In genomic region chr9:40917871-40918613, GRCm38 (mm10) we compare ENCODE assay signal across 21 mouse cellular contexts. TPM values are rescaled to one million over a fixed set of nuclear protein-coding genes. Genes with fewer than 3 reads are reported as not detected.
DNase-seq lines count a peak whose midpoint lies in the region; ATAC-seq and TF ChIP-seq lines count a peak whose summit lies in the region.
"Had no signal": no experiment of that assay in that cellular context is flagged by ENCODE, and none has a peak within 500 bp of the region (broad histone marks: within the 10 kb centered on the region; RNA-seq: fewer than 3 reads in every experiment).

No protein-coding gene starts in this region.

- no peak overlapping the region for H3K9ac ChIP-seq in kidney, embryonic 15.5 days
- no peak overlapping the region for H3K9ac ChIP-seq in embryonic facial prominence, embryonic 13.5 days
- H3K9ac ChIP-seq: forebrain, embryonic 13.5 days; hindbrain, embryonic 14.5 days; lung, embryonic 14.5 days; neural tube, embryonic 12.5 days; stomach, embryonic 15.5 days had no signal

- H3K36me3 ChIP-seq in kidney, embryonic 15.5 days = no peaks in the 10 kb centered on the region
- H3K36me3 ChIP-seq in embryonic facial prominence, embryonic 13.5 days = no peaks in the 10 kb centered on the region
- H3K36me3 ChIP-seq: neural tube, embryonic 12.5 days; stomach, embryonic 15.5 days had no signal

- H3K27ac ChIP-seq in kidney, embryonic 15.5 days = peak overlapping the region; percentile 39
- H3K27ac ChIP-seq in embryonic facial prominence, embryonic 13.5 days = no peak overlapping the region
- H3K27ac ChIP-seq: forebrain, embryonic 13.5 days; hindbrain, embryonic 14.5 days; neural tube, embryonic 12.5 days; stomach, embryonic 15.5 days had no signal

- peak; percentile 54 for ATAC-seq in kidney, embryonic 15.5 days (replicated peaks; ENCODE audit: low FRiP score)
- peak; percentile 44 for ATAC-seq in Patski
- no peak for ATAC-seq in embryonic facial prominence, embryonic 13.5 days (ENCODE audit: insufficient number of reproducible peaks, insufficient read depth, low FRiP score, low TSS enrichment, low read depth)
- ATAC-seq in megakaryocyte progenitor cell, adult 5-6 weeks (replicated peaks; ENCODE audit: poor library complexity) = peak; percentile 46
- ATAC-seq: forebrain, embryonic 13.5 days; intestine, embryonic 16.5 days had no signal

- no peak overlapping the region for H3K4me3 ChIP-seq in kidney, embryonic 15.5 days (replicated peaks)
- no peak overlapping the region for H3K4me3 ChIP-seq in embryonic facial prominence, embryonic 13.5 days
- H3K4me3 ChIP-seq: forebrain, embryonic 13.5 days; megakaryocyte, embryonic 14.5 days; neural tube, embryonic 12.5 days; stomach, embryonic 15.5 days had no signal

- TF ChIP-seq CTCF in Patski (IDR thresholded peaks at IDR 0.05) = no peak

- 43% methylated on average over 12 of the region's 12 CpGs for WGBS in kidney, embryonic 15.5 days
- 11% methylated on average over 12 of the region's 12 CpGs for WGBS in embryonic facial prominence, embryonic 13.5 days

- POLR2A ChIA-PET in Patski (lab: Charles Lee) = no interaction called here

- no peaks in the 10 kb centered on the region for H3K27me3 ChIP-seq in kidney, embryonic 15.5 days
- H3K27me3 ChIP-seq in Patski = peaks cover 7% of the 10 kb centered on the region
- H3K27me3 ChIP-seq in embryonic facial prominence, embryonic 13.5 days = no peaks in the 10 kb centered on the region
- H3K27me3 ChIP-seq: neural tube, embryonic 12.5 days; stomach, embryonic 15.5 days had no signal

- H3K4me1 ChIP-seq in kidney, embryonic 15.5 days = 0 out of 2 replicates have a peak, but pooled peaks cover 4% of the 10 kb centered on the region
- H3K4me1 ChIP-seq in embryonic facial prominence, embryonic 13.5 days = peaks cover 7% of the 10 kb centered on the region
- H3K4me1 ChIP-seq: megakaryocyte, embryonic 14.5 days; neural tube, embryonic 12.5 days; stomach, embryonic 15.5 days had no signal

- DNase-seq in kidney, postnatal 14 days = no peak
- peak; percentile 22 for DNase-seq in Patski (ENCODE audit: low read depth, low spot score)
- DNase-seq in adrenal gland, postnatal 4 days (ENCODE audit: low spot score in 2 of 2) = no peak
- DNase-seq in heart, adult 8-10 months (ENCODE audit: low spot score) = no peak
- DNase-seq: cerebellum, adult 9-10 months; heart, postnatal 14 days; lung, embryonic 14.5 days had no signal

- in situ Hi-C loops in Patski (cut with MboI; ENCODE audit: low pct_unique_long_range_greater_than_20kb) = no loop called here

- no peaks in the 10 kb centered on the region for H3K9me3 ChIP-seq in kidney, embryonic 15.5 days (replicated peaks)
- H3K9me3 ChIP-seq in embryonic facial prominence, embryonic 13.5 days = no peaks in the 10 kb centered on the region
- H3K9me3 ChIP-seq: forebrain, embryonic 13.5 days; megakaryocyte, embryonic 14.5 days; neural tube, embryonic 12.5 days; stomach, embryonic 15.5 days had no signal

- peak overlapping the region; percentile 15; the same call in 1 of the 2 replicates for H3K4me2 ChIP-seq in kidney, embryonic 15.5 days
- peak overlapping the region; percentile 17 for H3K4me2 ChIP-seq in embryonic facial prominence, embryonic 13.5 days
- H3K4me2 ChIP-seq: forebrain, embryonic 13.5 days; hindbrain, embryonic 14.5 days; liver, embryonic 11.5 days; lung, embryonic 14.5 days; neural tube, embryonic 12.5 days; stomach, embryonic 15.5 days had no signal

- CTCF ChIA-PET in Patski (lab: Charles Lee) = interaction anchor here (1.0 kb wide), 1 partner anchor 161 kb away, joined by 3 read pairs; no protein-coding TSS in a partner anchor

RNA-seq across cellular contexts. Expression of gene Bsx, which starts 44.1 kb away (rescaled TPM):
- not detected in 2 replicates for polyA plus RNA-seq in kidney, embryonic 15.5 days (2015; fragmentation: Nextera tagmentation; extraction: Ambion mirVana)
- polyA plus RNA-seq in Patski (2021) = not detected
- not detected in 2 replicates for polyA plus RNA-seq in embryonic facial prominence, embryonic 13.5 days (2015; fragmentation: Nextera tagmentation; extraction: Ambion mirVana)
- not detected in 2 replicates for total RNA-seq in megakaryocyte progenitor cell, adult 5-6 weeks (2015)
- total RNA-seq in megakaryocyte progenitor cell, adult 5-6 weeks (2017) = not detected in 2 replicates
- total RNA-seq in adrenal gland, postnatal 4 days (2021) = under 1 TPM in 1 of 2 experiments, not detected in 1; 0.08 TPM
- total RNA-seq in heart, adult 8-10 months (2022) = not detected
- total RNA-seq: gastrocnemius, adult 18-20 months; heart, postnatal 14 days had no signal
- polyA plus RNA-seq: embryonic facial prominence, embryonic 14.5 days; hindbrain, embryonic 14.5 days; intestine, embryonic 16.5 days; liver, embryonic 11.5 days; lung, embryonic 14.5 days; neural tube, embryonic 12.5 days; small intestine, adult 2 months; stomach, embryonic 15.5 days; thymus, postnatal 0 days had no signal

RNA-seq across cellular contexts. Expression of gene Jhy, which starts 45.9 kb away (rescaled TPM):
- 0.29 and 0.37 TPM in 2 replicates for polyA plus RNA-seq in kidney, embryonic 15.5 days (2015; fragmentation: Nextera tagmentation; extraction: Ambion mirVana)
- not detected for polyA plus RNA-seq in Patski (2021)
- 0.14 TPM in 1 of 2 replicates, not detected in the other for polyA plus RNA-seq in embryonic facial prominence, embryonic 13.5 days (2015; fragmentation: Nextera tagmentation; extraction: Ambion mirVana)
- total RNA-seq in megakaryocyte progenitor cell, adult 5-6 weeks (2015) = not detected in 2 replicates
- not detected in 2 replicates for total RNA-seq in megakaryocyte progenitor cell, adult 5-6 weeks (2017)
- total RNA-seq in adrenal gland, postnatal 4 days (2021) = under 1 TPM; 0.23 to 0.25 TPM
- not detected for total RNA-seq in heart, adult 8-10 months (2022)
- total RNA-seq: gastrocnemius, adult 18-20 months; heart, postnatal 14 days had no signal
- polyA plus RNA-seq: liver, embryonic 11.5 days had no signal
